Mouse (Mus musculus) lung, embryonic 14.5 days (tissue): ENCODE measurements around the gene Krt18. TPM values are rescaled to one million over a fixed set of nuclear protein-coding genes. Genes with fewer than 3 reads are reported as not detected.
"Not testable (repeated sequence)": the region's sequence is repeated elsewhere in the genome, so short reads cannot be mapped to it uniquely, and the experiment has no call there.

Experiments
- ATAC-seq: fragments of 200-750 bp; cut with Nextera tagmentation; 2 replicates; pipeline ENCODE4 v1.8.0; 2017; ENCODE audit warnings: mild to moderate bottlenecking, moderate TSS enrichment, moderate library complexity; ENCODE audit not compliant: insufficient read depth
- DNase-seq: peaks from one replicate; pipeline ENCODE4 v3.0.0-alpha.2; 2015
- H3K27ac ChIP-seq: fragments of 300-500 bp; sonication (generic); 2 replicates; pipeline ENCODE4 v1.5.1; 2014; ENCODE audit warnings: low read depth, mild to moderate bottlenecking, moderate library complexity
- H3K27me3 ChIP-seq: fragments of 300-500 bp; sonication (generic); 2 replicates; pipeline ENCODE4 v1.6.1; 2014; ENCODE audit warnings: low read length, control low read depth; ENCODE audit not compliant: insufficient read depth
- H3K36me3 ChIP-seq: fragments of 300-500 bp; sonication (generic); 2 replicates; pipeline ENCODE4 v1.6.1; 2014; ENCODE audit warnings: control low read depth; ENCODE audit not compliant: insufficient read depth
- H3K4me1 ChIP-seq: fragments of 300-500 bp; sonication (generic); 2 replicates; pipeline ENCODE4 v1.6.1; 2014; ENCODE audit warnings: antibody characterized with exemption, control low read depth; ENCODE audit not compliant: insufficient read depth
- H3K4me2 ChIP-seq: fragments of 300-500 bp; sonication (generic); 2 replicates; pipeline ENCODE4 v1.6.1; 2014; ENCODE audit warnings: mild to moderate bottlenecking
- H3K4me3 ChIP-seq: fragments of 300-500 bp; sonication (generic); 2 replicates; pipeline ENCODE4 v1.5.1; 2014; ENCODE audit warnings: low read depth, low read length
- H3K9ac ChIP-seq: fragments of 300-500 bp; sonication (generic); 2 replicates; pipeline ENCODE4 v1.6.1; 2014
- H3K9me3 ChIP-seq: fragments of 300-500 bp; sonication (generic); 2 replicates; pipeline ENCODE4 v1.6.1; 2016; ENCODE audit warnings: low read depth, low read length, control low read depth
- CTCF ChIP-seq: IDR thresholded peaks from 2 replicates; pipeline ENCODE4 v1.5.1; 2016; ENCODE audit warnings: antibody characterized with exemption, low read depth
- WGBS: fragments of 180-500 bp; shearing (Covaris S2); extraction: QIAGEN DNeasy Blood & Tissue Kit; methylation state at CpG from one replicate; pipeline ENCODE4 v1.1.7; 2014; 5-methylcytosine and 5-hydroxymethylcytosine counted together
- polyA plus RNA-seq: library from polyadenylated mRNA; unstranded; fragments of >200 nt; fragmentation: Nextera tagmentation; extraction: Ambion mirVana; gene quantifications from 2 replicates; pipeline ENCODE4 v1.2.1, GENCODE M21; 2014

Gene Krt18
- polyA plus RNA-seq, 1 experiment from 2014 or later = 148 TPM

DNA sequence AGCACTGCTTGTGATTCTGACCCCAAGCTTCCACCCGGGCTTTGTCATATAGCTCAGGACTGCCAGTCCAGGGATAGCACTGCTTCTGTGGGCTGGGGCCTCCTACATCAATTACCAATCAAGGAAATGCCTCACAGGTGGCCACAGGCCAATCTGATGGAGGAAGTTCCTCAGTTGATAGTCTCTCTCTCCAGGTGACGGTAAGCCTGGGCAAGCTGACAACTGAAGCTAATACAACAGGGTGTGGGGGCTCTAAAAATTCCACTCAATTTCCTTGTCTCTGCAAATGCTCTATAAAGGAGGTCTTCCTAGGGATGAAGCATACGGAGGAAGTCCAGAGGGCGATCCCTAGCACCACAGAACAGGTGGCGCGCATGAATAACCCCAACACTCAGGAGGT lies 37.0 kb upstream of the Krt18 start:
- DNase-seq (no peak), ATAC-seq (no peak)
- no peak overlapping the region for H3K27ac ChIP-seq
- H3K4me1 ChIP-seq = no peaks in the 10 kb centered on the region
- TF ChIP-seq CTCF = no peak
- no peaks in the 10 kb centered on the region for H3K9me3 ChIP-seq
- no peak overlapping the region for H3K4me3 ChIP-seq
- WGBS = 84% methylated on average over 6 of the region's 6 CpGs
- no peak overlapping the region for H3K4me2 ChIP-seq
- H3K27me3 ChIP-seq = no peaks in the 10 kb centered on the region
- H3K36me3 ChIP-seq = no peaks in the 10 kb centered on the region
- no peak overlapping the region for H3K9ac ChIP-seq

DNA sequence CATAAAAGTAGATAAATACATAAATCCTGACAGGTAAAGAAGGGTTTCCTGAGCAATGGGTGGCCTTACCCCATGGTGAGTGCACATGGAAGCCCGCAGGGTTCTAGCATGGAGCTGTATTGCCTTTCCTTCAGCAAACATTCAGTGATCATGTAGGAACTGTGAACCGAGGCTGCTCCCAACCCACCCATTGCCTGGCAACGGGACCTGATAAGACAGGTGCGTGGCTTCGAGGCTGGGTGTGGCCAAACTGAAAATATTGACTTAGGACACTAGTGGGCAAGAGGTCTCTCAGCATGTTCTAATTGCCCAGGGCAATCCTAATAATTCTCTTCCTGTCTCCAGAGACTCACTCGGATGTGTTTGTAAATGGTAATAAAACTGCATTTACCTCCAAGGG lies 33.6 kb upstream of the Krt18 start:
- Histone ChIP-seq H3K36me3 (peaks cover 4% of the 10 kb centered on the region; the same call in 1 of the 2 replicates), H3K4me2 (no peak overlapping the region), H3K27me3 (no peaks in the 10 kb centered on the region), H3K27ac (no peak overlapping the region), H3K9ac (no peak overlapping the region), H3K4me1 (no peaks in the 10 kb centered on the region), H3K9me3 (no peaks in the 10 kb centered on the region), H3K4me3 (no peak overlapping the region)
- no peak for TF ChIP-seq CTCF
- WGBS = 63% methylated on average over 6 of the region's 6 CpGs
- DNase-seq = no peak
- no peak for ATAC-seq

DNA sequence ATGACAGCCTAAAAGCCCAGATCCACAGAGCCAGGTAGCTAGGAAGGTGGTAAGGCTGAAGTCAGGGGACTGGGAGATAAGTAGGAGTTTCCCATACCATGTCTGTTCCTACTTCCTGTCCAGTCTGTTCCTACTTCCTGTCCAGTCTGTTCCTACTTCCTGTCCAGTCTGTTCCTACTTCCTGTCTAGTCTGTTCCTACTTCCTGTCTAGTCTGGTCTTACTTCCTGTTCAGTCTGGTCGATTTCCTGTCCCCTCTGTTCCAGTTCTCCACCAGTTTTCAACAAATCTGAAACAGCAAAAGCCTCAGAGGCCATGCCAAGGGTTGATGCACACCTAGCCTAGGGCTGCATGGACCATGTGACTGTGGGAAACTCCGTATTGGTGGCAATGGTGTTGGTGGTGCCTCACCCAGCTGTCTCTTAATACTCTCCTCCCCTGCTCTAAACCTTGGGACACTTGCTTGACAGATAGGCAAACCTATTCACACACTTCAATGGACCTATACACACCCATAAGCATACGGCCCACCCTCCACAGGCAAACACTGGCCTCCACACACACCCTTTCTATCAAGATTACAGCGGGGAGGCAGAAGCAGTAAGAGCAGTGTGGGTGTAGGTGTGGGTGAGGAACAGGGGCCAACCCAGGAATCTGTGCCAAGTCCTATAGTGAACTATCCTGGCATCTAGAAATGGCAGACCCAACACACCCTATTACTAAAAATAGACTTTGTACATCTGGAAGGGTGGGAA lies 32.3 kb upstream of the Krt18 start:
- DNase-seq = no peak
- TF ChIP-seq CTCF = no peak
- Histone ChIP-seq H3K9me3 (no peaks in the 10 kb centered on the region), H3K36me3 (peaks cover 5% of the 10 kb centered on the region; the same call in 1 of the 2 replicates), H3K4me1 (no peaks in the 10 kb centered on the region), H3K27me3 (no peaks in the 10 kb centered on the region), H3K9ac (no peak overlapping the region), H3K4me2 (no peak overlapping the region), H3K4me3 (no peak overlapping the region), H3K27ac (no peak overlapping the region)
- WGBS = 82% methylated on average over 4 of the region's 4 CpGs
- no peak for ATAC-seq

DNA sequence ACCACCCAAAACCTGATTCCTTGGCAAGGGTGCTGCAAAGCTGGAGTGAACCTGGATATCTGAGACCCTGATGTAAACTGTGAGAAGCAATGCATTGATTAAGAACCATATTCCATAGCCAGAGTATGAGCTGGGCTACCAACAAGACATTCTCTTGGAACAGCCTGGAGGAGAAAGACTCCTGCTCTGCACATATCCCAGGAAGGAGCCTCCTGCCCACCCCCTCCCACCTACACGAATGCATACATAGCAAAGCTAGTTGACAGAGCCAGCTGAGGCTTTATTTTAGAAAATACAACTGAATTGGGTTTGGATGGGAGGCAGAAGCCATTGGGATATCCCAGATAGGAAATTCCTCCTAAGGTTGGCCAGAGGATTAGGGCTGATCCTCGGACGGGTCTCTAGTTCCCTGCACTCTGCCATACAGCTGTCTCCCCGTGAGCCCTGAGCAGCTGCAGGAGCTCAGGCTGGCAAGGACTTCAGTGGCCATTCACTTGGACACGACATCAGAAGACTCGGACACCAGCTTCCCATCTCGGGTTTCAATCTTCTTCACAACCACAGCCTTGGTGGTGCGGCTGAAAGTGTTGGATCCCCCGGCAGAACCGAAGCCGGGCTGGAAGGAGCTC lies 31.4 kb upstream of the Krt18 start:
- H3K4me3 ChIP-seq, H3K4me2 ChIP-seq, H3K9me3 ChIP-seq, H3K4me1 ChIP-seq, ATAC-seq, H3K27me3 ChIP-seq, H3K36me3 ChIP-seq, H3K9ac ChIP-seq, DNase-seq, H3K27ac ChIP-seq: not testable (repeated sequence)
- WGBS = 68% methylated on average over 11 of the region's 11 CpGs

DNA sequence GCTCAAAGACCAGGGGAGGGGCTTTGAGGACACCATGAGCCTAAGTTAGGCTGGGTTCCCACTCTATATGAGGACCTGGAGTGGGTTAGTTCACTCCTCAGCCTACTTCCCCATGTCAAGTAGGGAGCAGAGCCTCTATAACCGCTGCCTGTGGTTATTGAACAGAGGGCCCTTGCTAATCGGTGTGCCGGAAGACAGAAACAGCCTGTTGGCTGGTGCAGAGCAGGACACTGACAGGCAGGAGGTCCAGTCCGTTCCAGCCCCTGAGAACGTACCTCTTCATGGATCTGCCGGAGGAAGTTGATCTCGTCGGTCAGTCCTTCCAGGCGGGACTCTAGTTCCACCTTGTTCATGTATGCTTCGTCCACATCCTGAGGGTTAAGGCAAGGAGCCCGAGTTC lies 28.8 kb upstream of the Krt18 start:
- 91% methylated on average over 11 of the region's 11 CpGs for WGBS
- TF ChIP-seq CTCF = no peak
- no peak for ATAC-seq

DNA sequence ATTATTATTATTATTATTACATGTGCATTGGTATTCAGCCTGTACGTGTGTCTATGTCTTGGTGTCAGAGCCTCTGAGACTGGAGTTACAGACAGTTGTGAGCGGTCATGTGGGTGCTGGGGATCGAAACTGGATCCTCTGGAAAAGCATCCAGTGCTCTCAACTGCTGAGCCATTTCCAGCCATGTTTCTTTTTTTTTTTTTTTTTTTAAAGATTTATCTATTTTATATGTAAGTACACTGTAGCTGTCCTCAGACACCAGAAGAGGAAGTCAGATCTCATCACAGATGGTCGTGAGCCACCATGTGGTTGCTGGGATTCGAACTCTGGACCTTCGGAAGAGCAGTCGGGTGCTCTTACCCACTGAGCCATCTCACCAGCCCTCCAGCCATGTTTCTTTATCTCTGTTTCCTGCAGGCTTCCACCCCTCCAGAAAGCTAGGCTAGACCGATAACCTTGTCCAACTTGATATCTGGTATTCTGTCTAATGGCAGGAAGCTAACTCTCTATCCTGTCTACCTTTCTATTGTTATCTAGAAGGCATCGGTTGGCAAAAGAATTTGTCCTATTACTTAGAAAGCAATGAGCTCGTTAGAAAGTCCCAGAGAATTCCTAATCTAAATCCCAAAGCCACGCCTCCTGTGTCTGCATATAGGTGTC lies 28.2 kb upstream of the Krt18 start:
- H3K4me3 ChIP-seq = no peak overlapping the region
- no peak for TF ChIP-seq CTCF
- whole genome bisulfite sequencing = 89% methylated on average over 11 of the region's 11 CpGs

More for the DNA sequence above, 28.8 kb upstream of the Krt18 start:
- H3K4me3 ChIP-seq = no peak overlapping the region
- no peaks in the 10 kb centered on the region for H3K4me1 ChIP-seq
- H3K9ac ChIP-seq = no peak overlapping the region
- peaks cover 9% of the 10 kb centered on the region; the same call in 1 of the 2 replicates for H3K36me3 ChIP-seq
- peaks cover 21% of the 10 kb centered on the region for H3K27me3 ChIP-seq
- no peaks in the 10 kb centered on the region for H3K9me3 ChIP-seq
- DNase-seq = no peak
- H3K27ac ChIP-seq = no peak overlapping the region
- no peak overlapping the region for H3K4me2 ChIP-seq

More for the DNA sequence above, 28.2 kb upstream of the Krt18 start:
- Histone ChIP-seq H3K27me3 (peaks cover 27% of the 10 kb centered on the region), H3K9me3 (no peaks in the 10 kb centered on the region), H3K27ac (no peak overlapping the region), H3K4me1 (no peaks in the 10 kb centered on the region), H3K4me2 (no peak overlapping the region), H3K36me3 (peaks cover 9% of the 10 kb centered on the region; the same call in 1 of the 2 replicates), H3K9ac (no peak overlapping the region)
- no peak for DNase-seq
- no peak for ATAC-seq
